Mouse (Mus musculus): ENCODE data around the gene Atp8a2. TPM values are rescaled to one million over a fixed set of nuclear protein-coding genes. Genes with fewer than 3 reads are reported as not detected.

Atp8a2 gene
- total and polyA plus RNA-seq, 2 experiments from 2014 or later: 5.2 to 115 TPM

- ATAC-seq (ENCODE audit: insufficient read depth, low read depth) (no peak), DNase-seq (ENCODE audit: low spot score) (no peak)
- no peak overlapping the region for H3K9ac ChIP-seq (replicated peaks; ENCODE audit: low read depth, low read length)
- H3K4me3 ChIP-seq (ENCODE audit: low read depth, low read length): no peak overlapping the region
- 39% methylated on average over 3 of the region's 3 CpGs for WGBS
- no peaks in the 10 kb centered on the region for H3K4me1 ChIP-seq (ENCODE audit: control insufficient read depth, insufficient read depth)
- no peaks in the 10 kb centered on the region for H3K36me3 ChIP-seq (replicated peaks; ENCODE audit: control insufficient read depth, insufficient read depth, low read length)
- TF ChIP-seq EP300 (IDR thresholded peaks at IDR 0.05; ENCODE audit: low read depth) (no peak), CTCF (IDR thresholded peaks at IDR 0.05; ENCODE audit: low read depth) (no peak)
- no peak overlapping the region for H3K4me2 ChIP-seq (ENCODE audit: low read depth, low read length)
- no peak overlapping the region for H3K27ac ChIP-seq (ENCODE audit: low read depth)
- H3K9me3 ChIP-seq (replicated peaks; ENCODE audit: control insufficient read depth, low read length): no peaks in the 10 kb centered on the region
- no peaks in the 10 kb centered on the region for H3K27me3 ChIP-seq (ENCODE audit: control insufficient read depth, insufficient read depth, low read length)
Measured at GRCm38 (mm10) chr14:59607021-59607420, 590.0 kb downstream of the Atp8a2 start.

- Histone ChIP-seq H3K4me2 (ENCODE audit: low read depth, low read length) (no peak overlapping the region), H3K9ac (replicated peaks; ENCODE audit: low read depth, low read length) (no peak overlapping the region), H3K27ac (ENCODE audit: low read depth) (no peak overlapping the region), H3K27me3 (ENCODE audit: control insufficient read depth, insufficient read depth, low read length) (no peaks in the 10 kb centered on the region), H3K4me3 (ENCODE audit: low read depth, low read length) (no peak overlapping the region), H3K9me3 (replicated peaks; ENCODE audit: control insufficient read depth, low read length) (no peaks in the 10 kb centered on the region), H3K4me1 (ENCODE audit: control insufficient read depth, insufficient read depth) (no peaks in the 10 kb centered on the region), H3K36me3 (replicated peaks; ENCODE audit: control insufficient read depth, insufficient read depth, low read length) (no peaks in the 10 kb centered on the region)
- ATAC-seq (ENCODE audit: insufficient read depth, low read depth) (no peak), DNase-seq (ENCODE audit: low spot score) (peak; percentile 42)
- WGBS: 17% methylated on average over 5 of the region's 5 CpGs
- peak; percentile 68 for TF ChIP-seq CTCF (IDR thresholded peaks at IDR 0.05; ENCODE audit: low read depth)
- no peak for TF ChIP-seq EP300 (IDR thresholded peaks at IDR 0.05; ENCODE audit: low read depth)
Measured at GRCm38 (mm10) chr14:59605671-59606353, 591.2 kb downstream of the Atp8a2 start.

GRCm38 (mm10) chr14:59604002-59604645 lies 592.9 kb downstream of the Atp8a2 start:
- no peak for ATAC-seq (ENCODE audit: insufficient read depth, low read depth)
- H3K9me3 ChIP-seq (replicated peaks; ENCODE audit: control insufficient read depth, low read length): no peaks in the 10 kb centered on the region
- no peak overlapping the region for H3K9ac ChIP-seq (replicated peaks; ENCODE audit: low read depth, low read length)
- no peak for DNase-seq (ENCODE audit: low spot score)
- no peaks in the 10 kb centered on the region for H3K4me1 ChIP-seq (ENCODE audit: control insufficient read depth, insufficient read depth)
- no peaks in the 10 kb centered on the region for H3K27me3 ChIP-seq (ENCODE audit: control insufficient read depth, insufficient read depth, low read length)
- H3K4me2 ChIP-seq (ENCODE audit: low read depth, low read length): no peak overlapping the region
- H3K36me3 ChIP-seq (replicated peaks; ENCODE audit: control insufficient read depth, insufficient read depth, low read length): no peaks in the 10 kb centered on the region
- TF ChIP-seq CTCF (IDR thresholded peaks at IDR 0.05; ENCODE audit: low read depth) (peak; percentile 58), EP300 (IDR thresholded peaks at IDR 0.05; ENCODE audit: low read depth) (no peak)
- no peak overlapping the region for H3K27ac ChIP-seq (ENCODE audit: low read depth)
- no peak overlapping the region for H3K4me3 ChIP-seq (ENCODE audit: low read depth, low read length)
- 60% methylated on average over 5 of the region's 5 CpGs for WGBS

GRCm38 (mm10) chr14:59598260-59598627 lies 598.7 kb downstream of the Atp8a2 start:
- TF ChIP-seq EP300 (IDR thresholded peaks at IDR 0.05; ENCODE audit: low read depth) (no peak), CTCF (IDR thresholded peaks at IDR 0.05; ENCODE audit: low read depth) (no peak)
- Histone ChIP-seq H3K9ac (replicated peaks; ENCODE audit: low read depth, low read length) (peak overlapping the region; percentile 82), H3K27me3 (ENCODE audit: control insufficient read depth, insufficient read depth, low read length) (no peaks in the 10 kb centered on the region), H3K4me3 (ENCODE audit: low read depth, low read length) (peak overlapping the region; percentile 90), H3K27ac (ENCODE audit: low read depth) (peak overlapping the region; percentile 77; the same call in 1 of the 2 replicates), H3K9me3 (replicated peaks; ENCODE audit: control insufficient read depth, low read length) (no peaks in the 10 kb centered on the region), H3K4me1 (ENCODE audit: control insufficient read depth, insufficient read depth) (peaks cover 6% of the 10 kb centered on the region), H3K36me3 (replicated peaks; ENCODE audit: control insufficient read depth, insufficient read depth, low read length) (peaks cover 8% of the 10 kb centered on the region; the same call in 1 of the 2 replicates), H3K4me2 (ENCODE audit: low read depth, low read length) (peak overlapping the region; percentile 80)
- 2% methylated on average over 8 of the region's 8 CpGs for WGBS
- ATAC-seq (ENCODE audit: insufficient read depth, low read depth) (peak; percentile 12; the same call in 1 of the 2 replicates), DNase-seq (ENCODE audit: low spot score) (no peak)

GRCm38 (mm10) chr14:59597398-59598259 lies 599.4 kb downstream of the Atp8a2 start, which contains the start of gene Cdadc1:
Cdadc1 (minus strand) TSS chr14:59597959.
- Histone ChIP-seq H3K27me3 (ENCODE audit: control insufficient read depth, insufficient read depth, low read length) (no peaks in the 10 kb centered on the region), H3K4me2 (ENCODE audit: low read depth, low read length) (peak within 1 kb of the TSS; percentile 80), H3K4me3 (ENCODE audit: low read depth, low read length) (peak within 1 kb of the TSS; percentile 90), H3K9ac (replicated peaks; ENCODE audit: low read depth, low read length) (peak within 1 kb of the TSS; percentile 82), H3K36me3 (replicated peaks; ENCODE audit: control insufficient read depth, insufficient read depth, low read length) (peaks cover 14% of the 10 kb centered on the region), H3K27ac (ENCODE audit: low read depth) (peak within 1 kb of the TSS; percentile 77), H3K9me3 (replicated peaks; ENCODE audit: control insufficient read depth, low read length) (no peaks in the 10 kb centered on the region), H3K4me1 (ENCODE audit: control insufficient read depth, insufficient read depth) (peaks cover 6% of the 10 kb centered on the region)
- DNase-seq (ENCODE audit: low spot score) (peak; percentile 65), ATAC-seq (ENCODE audit: insufficient read depth, low read depth) (peak; percentile 94)
- TF ChIP-seq CTCF (IDR thresholded peaks at IDR 0.05; ENCODE audit: low read depth): peak; percentile 30; the same call in 1 of the 2 replicates
- no peak for TF ChIP-seq EP300 (IDR thresholded peaks at IDR 0.05; ENCODE audit: low read depth)
- WGBS: under 1% methylated on average over 40 of the region's 48 CpGs

Measured in heart, postnatal 0 days (tissue).